Mouse (Mus musculus) left cerebral cortex, adult 11 months (tissue): ENCODE measurements around the gene Gjc2.

Experiments used
- DNase-seq: peaks from one replicate; pipeline ENCODE4 v3.0.0; 2022; ENCODE audit warnings: low spot score

Gene Gjc2

DNA sequence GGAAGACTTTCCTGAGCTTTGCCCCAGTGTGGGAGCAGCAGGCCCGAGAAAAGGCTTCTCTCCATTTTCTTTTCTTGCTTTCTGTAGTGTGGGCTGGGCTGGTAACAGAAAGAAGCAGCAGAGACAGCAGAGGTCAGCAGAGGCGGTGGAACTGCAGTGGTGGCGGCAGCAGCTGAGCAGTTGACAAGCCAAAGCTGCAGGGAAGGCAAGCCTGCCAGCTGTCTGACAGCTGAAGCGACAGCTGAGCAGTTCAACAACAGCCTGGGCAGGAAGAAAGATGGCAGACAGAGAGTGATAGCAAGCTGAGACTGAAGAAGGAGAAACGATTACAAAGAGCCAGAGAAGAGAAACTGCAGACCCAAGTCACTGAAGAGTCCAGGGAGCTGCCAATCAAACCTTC, 21.6 kb downstream of the Gjc2 start:
- DNase-seq, result no peak

DNA sequence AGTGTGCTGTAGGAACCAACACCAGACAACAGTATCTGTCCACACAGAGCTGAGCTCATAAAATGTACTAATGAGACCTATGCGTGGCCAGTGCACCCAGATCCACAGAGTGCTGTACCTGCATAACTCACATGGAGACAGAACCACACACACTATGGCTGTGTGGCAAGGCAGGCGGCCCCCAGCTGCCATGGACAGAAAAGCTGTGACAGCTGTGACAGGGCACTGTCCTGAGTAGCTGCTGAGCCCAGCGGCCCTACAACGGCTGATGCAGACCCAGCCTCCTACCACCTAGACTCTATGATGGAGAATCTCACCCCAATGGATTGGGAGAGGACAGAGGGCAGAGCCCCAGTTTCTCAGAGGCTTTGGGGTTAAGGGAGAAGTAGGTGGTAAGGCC, 23.5 kb downstream of the Gjc2 start:
- no peak for DNase-seq

DNA sequence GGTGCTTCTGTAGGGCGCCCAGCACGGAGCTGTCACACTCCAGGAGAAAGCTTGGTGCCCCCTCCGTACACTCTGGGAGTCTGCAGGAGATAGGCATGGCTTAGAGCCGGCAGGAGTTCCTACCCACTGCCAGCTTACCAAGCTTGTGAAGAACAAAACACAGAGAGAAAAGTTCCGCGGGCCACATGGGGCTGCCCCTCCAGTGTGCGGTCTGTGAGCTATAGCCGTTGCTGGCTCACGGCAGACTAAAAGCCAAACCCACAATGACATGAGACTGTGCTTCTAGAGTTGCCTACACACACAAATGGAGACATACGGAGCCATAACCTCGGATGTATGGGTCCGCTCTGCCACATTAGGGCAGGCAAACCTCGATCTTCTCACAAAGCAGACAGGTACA, 23.9 kb downstream of the Gjc2 start:
- DNase-seq, result no peak

DNA sequence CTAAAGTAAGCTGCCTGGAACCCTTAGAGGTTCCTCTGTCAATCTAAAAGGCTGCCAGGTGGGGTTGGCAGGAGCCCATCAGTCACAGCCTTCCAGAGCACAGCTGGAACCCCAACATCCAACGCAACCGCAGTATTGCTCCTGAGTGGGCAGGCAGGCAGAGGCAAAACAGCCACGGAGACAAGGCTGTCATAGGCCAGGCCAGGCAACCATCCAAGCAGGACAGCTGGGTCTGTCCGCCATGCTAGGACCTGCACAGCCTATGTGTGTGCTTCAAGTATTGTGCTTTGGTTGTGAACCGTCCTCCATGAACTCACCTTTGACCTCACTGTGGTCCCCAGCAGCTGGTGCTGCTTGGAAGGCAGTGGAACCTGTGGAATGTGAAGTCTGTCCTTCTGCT, 27.1 kb downstream of the Gjc2 start:
- no peak for DNase-seq

DNA sequence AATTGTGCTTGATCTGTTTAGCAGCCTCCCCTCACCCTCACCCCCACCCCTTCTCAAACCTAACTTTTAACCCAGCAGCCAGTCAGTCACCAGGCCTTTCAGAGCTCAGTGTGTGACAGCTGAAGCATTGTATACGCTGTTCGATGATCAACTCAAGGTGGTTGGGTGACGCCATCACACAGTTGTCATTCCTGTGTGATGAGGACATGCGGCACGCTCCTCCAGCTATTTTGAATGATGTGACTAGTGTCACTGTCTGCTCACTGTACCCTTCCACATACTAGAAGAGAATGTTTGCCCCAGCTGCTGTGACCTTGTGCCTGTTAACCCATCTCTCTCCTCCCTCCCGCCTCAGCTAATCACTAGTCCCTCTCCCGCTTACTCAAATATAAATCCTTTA, 28.8 kb downstream of the Gjc2 start:
- no peak for DNase-seq

DNA sequence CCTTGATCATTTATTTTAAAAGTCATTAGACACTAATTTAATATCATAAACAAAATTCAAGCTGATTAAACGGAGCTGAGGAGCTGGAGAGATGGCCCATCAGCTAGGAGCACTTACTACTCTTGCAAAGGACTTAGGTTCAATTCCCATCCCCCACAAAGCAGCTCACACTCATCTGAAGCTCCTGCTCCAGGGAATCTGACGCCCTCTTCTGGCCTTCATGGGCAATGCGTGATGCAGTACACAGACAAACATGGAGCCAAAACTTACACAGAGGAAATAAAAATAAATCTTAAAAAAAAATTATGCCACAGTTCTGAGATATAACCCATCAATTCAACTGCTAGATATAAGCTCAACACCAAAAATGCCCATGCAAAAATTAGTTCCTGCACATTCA, 31.3 kb downstream of the Gjc2 start:
- DNase-seq, result no peak

DNA sequence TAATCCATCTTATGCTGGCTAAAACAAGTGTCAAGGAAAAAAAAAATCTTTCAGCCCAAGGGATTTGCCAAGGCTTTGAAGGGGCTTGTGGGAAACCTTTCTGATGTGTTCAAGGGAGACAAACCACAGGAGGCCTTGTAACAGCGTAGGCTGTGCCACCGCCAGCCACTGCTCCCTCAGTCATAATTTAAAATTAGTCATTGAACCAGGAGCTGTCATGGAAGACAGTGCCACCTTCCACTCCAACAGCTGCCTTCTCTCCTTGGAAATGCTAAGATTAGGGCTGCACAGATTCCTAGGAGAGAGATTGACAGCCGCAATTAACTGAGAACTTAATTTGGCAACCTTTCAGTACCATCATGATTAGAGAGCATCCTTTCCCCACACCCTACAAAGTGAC, 33.7 kb downstream of the Gjc2 start:
- DNase-seq, result no peak

DNA sequence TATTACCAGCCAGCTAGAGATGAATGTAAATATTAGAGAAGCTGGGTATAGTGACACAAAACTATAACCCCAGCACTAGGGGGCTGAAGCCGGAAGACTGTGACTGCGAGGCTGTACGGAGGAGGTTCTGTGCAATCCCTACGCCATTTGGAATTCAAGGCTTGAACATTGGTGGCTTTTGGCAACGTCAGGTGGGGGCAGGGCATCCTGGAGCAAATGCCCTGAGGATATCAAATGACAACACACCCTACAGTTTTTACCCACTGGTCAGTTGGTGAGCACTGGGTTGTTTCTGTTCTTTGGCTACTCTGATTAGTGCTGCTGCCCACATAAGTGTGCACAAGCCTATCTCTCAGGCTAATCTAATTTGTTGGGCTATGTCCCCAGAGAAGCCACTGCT, 40.1 kb downstream of the Gjc2 start:
- DNase-seq, result no peak

DNA sequence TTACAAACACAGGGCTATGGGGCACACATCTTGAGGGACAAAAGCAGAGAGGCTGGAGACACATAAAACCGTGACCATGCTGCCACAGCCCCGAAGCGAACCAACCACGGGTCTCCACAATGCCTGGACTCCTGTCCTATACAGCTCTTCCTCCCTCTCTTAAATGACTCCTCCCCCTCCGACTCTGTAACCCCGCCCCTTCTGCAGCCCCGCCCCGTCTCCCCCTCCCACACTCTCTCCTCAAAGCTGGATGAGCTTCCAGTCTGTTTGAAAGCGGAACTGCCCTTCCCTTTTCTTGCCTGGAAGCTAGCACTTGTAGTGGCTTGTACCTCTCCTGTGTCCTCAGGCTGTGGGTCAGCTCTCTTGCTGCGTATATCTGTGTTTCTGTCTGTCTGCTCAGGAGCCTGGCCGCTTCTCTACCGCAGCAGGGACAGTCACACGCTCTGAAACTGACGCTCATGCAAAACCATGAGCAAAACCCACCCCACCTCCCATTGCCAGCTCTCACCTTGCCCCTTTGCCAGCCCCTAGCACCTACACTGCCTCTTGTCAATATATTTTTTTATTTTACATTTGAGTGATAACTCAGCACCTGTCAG, 41.1 kb downstream of the Gjc2 start:
- no peak for DNase-seq

DNA sequence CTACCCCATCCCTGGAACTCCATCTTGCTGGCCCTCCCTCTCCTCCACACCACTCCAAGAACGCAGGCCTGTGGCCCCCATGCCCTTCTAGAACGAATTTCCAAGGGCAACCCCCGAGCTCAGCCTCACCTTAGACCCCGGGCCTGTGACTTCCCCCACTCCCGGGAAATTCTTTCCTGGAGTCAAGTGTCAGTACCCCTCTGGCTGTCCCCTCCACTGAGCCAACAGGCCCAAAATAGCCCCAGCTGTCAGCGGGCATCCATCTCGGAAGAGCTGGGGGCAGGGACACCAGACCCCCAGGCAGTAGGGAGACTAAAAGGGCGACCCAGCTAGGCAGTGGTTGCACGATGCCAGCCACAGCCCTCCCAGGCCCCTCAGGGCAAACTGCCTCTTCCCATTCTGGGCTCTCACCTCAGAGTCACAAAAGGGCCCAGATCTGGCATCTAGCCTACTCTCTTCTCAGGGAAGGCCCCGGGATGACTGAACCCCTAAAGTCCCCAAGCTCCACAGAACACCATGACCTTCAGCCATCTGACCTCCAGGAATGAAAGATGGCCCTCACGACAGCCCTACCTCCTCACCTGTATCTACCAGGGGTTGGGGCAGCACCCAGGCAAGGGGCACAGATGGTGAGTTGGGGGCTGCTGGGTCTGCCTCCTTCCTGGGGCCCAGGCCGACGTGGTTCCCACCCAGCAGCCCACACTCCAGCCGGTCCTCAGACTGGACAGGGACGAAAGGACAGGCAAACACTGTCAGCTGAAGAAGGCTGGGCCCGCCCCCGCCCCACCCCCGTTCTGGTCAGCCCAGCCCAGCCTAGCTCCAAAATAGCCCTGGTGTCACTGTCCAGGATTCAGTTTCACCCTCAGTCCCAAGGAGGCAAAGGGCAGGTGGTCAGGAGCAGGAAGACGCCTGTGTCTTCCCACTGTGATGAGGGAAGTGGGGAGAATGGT, 44.2 kb downstream of the Gjc2 start:
- DNase-seq, result no peak

DNA sequence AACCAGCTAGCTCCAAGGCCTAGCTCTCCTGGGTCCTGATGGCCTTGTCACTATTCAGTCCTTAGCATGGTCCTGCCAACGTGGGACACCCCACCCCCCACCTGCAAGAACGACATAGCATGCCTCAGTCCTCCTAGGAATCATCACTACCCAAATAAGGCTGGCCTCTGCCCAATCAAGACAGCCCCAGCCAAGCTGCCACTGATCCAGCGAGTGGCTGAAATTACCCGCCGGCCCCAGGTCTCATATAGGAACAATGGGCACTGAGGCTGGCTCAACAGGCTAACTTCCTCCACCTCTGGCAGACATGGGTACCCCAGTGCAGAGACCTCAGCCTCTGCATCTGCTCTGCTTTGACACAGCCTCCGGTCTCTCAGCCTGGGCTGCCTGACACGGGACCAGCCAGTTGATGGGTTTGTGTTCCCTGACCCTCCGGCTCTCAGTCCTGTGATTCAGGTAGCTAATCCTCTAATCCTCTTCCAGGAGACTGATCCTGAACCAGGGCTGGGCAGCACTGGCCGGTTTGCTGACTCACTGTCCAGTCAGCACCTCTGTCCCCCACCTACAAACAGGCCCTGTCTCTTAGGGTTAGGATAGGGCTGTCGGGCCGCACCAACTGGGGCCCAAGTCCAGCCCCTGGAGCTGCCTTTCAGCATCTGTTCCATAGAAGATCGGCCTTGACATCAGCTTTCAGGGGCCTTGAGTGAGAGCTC, 45.9 kb downstream of the Gjc2 start:
- DNase-seq, result no peak

DNA sequence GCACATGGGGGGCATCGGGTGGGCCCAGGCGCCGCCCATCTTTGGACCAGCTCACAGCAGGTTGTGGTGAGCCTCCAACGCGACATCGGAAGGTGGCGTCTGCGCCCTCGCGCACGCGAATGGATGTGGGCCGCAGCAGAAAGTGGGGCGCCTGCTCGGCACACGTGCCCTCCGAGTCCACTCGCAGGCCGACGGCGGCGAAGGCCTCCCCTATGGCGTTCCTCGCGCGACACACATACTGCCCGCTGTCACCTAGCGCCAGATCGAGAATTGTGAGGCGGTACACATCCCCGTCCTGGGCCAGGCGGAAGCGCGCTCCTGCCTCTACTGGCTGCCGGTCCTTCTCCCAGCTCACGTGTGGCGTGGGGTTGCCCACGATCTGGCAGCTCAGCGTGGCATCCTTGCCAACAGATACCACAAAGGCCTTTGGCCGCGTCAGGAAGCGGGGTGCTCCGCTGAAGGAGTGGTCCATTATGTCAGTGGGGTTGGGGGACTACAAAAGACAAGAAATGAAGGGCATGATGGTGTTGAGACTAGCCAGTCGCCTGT, 47.0 kb downstream of the Gjc2 start, which contains the start of gene Obscn:
TSS of gene Obscn (minus strand) at position 499 of the 549 bp plus-strand sequence.
- DNase-seq, result no peak

DNA sequence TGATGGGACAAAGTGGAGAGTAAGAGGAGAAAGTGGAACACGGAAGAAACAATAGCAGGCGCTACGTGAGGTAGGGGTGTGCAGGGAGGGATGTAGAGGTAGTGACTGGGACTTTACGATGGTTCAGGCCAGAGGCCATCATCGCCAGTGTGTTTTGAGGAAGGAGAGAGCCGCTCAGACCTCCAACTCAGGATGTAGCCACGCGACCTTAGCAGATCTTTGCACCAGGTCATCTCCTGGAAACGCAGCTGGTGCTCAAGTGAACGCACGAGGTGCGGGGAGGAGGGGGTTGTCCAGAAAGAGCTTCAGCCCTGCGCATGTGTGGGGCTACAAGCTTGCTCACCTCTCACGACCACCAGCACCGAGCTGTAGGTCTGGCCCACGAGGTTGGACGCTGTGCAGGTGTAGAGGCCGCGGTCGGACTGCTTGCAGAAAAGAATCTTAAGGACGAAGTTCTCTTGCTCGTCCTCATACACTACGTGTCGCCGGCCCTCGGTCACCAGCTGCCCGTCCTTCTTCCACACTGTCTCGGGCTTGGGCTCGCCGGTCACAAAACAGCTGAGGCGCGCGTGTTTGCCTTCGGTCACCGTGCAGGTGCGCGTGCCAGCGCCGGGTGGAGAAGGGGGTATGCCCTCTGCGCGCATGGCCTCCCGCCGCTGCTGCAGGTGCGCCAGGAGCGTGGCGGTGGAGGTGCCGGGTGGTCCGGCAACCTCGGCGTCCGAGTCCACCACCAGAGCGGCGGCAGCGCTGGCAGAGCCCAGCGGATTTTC, 47.8 kb downstream of the Gjc2 start:
- DNase-seq, result no peak

DNA sequence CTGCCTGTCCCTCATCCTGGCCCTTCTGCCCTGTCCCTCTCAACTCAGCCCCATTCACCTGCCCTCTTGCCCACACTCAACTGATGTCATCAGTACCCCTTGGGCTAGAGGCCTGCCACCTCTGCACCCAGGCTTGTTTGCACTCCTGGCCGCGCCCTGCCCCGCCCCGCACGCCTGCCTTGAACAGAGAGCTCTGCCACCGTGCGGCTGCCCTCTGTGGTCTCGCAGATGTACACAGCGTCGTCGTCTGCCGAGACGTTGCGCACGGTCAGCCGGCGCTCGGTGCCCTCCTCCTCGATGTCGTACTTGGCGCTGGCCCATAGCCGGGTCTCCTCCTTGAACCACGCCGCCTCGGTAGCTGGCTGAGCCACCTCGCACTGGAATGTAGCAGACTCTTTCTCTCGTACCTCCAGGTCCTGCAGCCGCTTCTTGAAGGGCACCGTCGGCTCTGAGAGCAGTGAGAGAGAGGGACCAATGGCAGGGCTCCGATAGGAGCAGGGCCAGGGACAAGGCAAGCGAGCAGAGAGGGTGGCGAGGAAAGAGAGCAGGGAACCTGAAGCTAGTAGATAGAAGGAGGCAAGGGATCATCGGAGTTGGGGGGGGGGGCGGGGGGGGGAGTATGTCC, 48.5 kb downstream of the Gjc2 start:
- no peak for DNase-seq

DNA sequence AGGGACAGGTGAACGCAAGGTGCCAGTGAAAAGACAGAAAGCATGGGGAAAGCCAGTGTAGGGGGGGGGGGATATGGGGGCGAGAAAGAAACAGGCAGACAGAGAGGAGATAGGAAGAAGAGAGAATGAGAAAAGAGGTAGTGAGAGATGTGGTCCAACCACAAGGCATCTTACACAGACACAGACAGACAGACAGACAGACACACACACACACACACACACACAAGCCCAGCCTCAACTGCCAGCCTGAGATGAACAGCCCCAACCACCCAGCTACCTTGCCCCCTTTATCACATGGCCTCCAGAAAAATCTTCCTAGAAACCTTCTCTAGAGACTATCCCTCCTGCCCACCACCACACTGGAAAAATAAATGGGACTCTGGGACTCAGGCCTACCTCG, 50.9 kb downstream of the Gjc2 start:
- DNase-seq, result no peak

DNA sequence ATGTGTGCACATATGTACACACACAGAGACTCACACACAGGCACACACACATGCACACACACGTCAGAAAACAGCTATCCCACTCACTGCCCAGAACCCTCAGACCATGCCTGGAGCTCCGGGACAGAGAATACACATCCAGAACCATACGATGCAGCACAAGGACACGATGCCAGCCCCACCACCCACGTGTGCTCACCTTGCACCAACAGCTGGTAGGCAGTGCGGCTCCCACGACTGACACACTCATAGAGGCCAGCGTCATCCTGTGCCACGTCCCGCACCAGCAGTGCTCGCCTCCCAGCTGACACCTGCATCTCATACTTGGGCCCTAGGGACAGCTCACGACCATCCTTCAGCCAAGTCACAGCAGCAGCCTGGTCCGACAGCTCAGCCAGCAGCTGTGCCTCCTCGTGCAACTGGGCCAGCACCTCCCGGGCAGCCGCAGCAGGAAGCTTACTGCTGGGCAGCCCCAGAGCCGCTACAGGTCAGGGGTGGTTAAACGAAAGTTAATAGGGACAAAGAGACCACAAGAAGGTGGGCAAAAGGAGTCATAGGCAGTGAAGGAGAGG, 51.6 kb downstream of the Gjc2 start:
- DNase-seq, result no peak

DNA sequence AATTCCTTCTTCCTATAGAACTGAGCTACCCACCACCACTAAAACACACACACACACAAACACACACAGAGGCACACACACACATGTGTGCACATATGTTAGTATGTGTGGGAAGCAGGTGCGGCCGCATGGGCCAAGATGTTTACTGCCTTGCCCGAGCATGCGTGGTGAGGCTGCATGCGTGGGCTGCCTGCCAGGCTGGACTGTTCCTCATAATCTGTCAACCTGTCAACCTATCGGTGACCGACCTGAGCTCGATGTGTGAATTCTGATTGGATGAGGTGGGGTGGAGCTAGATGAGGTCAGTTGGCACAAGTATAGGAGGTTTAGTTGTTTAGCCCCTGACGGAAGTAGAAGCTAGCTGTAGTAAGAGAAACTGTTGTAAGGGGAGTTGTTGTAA, 52.2 kb downstream of the Gjc2 start:
- no peak for DNase-seq
